18 mouse cellular contexts compared by ENCODE assay signal in the genomic region with DNA sequence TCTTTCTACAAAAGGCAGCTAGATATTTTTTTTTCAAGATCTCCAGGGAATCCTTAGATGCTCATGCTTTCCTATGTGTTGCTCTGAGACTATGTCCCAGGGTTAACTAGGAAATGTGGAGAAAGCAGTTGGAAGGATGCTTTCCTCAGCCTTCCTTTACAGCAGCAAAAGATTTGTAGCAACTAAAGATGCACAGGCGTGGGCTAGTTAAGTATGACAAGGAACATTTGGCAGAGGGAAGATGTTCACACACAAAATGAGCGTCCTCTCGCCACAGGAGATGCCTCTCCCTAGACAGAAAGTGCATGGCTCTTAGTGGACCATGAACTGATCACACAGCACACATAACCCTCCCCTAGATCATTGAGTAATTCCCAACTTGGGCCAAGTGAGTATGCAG. TPM values are rescaled to one million over a fixed set of nuclear protein-coding genes. Genes with fewer than 3 reads are reported as not detected.
A peak's percentile ranks its signal among the peaks of the same experiment; 100 is the strongest.
DNase-seq lines count a peak whose midpoint lies in the region; ATAC-seq lines count a peak whose summit lies in the region.
"Had no signal": no experiment of that assay in that cellular context is flagged by ENCODE, and none has a peak within 500 bp of the region (broad histone marks: within the 10 kb centered on the region; RNA-seq: fewer than 3 reads in every experiment).

No protein-coding gene starts in this region.

- H3K4me2 ChIP-seq in heart, embryonic 12.5 days: no peak overlapping the region
- no peak overlapping the region for H3K4me2 ChIP-seq in forebrain, embryonic 16.5 days (ENCODE audit: low read length)
- H3K4me2 ChIP-seq in midbrain, embryonic 16.5 days (ENCODE audit: low read length): no peak overlapping the region
- H3K4me2 ChIP-seq: liver, embryonic 12.5 days; lung, embryonic 15.5 days had no signal

- no peaks in the 10 kb centered on the region for H3K9me3 ChIP-seq in heart, embryonic 12.5 days (replicated peaks)
- 0 out of 2 replicates have a peak, but pooled peaks cover under 1% of the 10 kb centered on the region for H3K9me3 ChIP-seq in forebrain, embryonic 16.5 days (ENCODE audit: control insufficient read depth, low read length)
- no peaks in the 10 kb centered on the region for H3K9me3 ChIP-seq in midbrain, embryonic 16.5 days (replicated peaks; ENCODE audit: control insufficient read depth, low read length, poor library complexity, severe bottlenecking)
- H3K9me3 ChIP-seq: liver, embryonic 12.5 days; lung, embryonic 15.5 days had no signal

- H3K4me3 ChIP-seq in heart, embryonic 12.5 days: no peak overlapping the region
- no peak overlapping the region for H3K4me3 ChIP-seq in forebrain, embryonic 16.5 days (replicated peaks; ENCODE audit: low read length)
- no peak overlapping the region for H3K4me3 ChIP-seq in midbrain, embryonic 16.5 days (ENCODE audit: low read depth, low read length)
- H3K4me3 ChIP-seq: liver, embryonic 12.5 days; lung, embryonic 15.5 days; myocyte had no signal

- H3K27me3 ChIP-seq in heart, embryonic 12.5 days (replicated peaks): no peaks in the 10 kb centered on the region
- no peaks in the 10 kb centered on the region for H3K27me3 ChIP-seq in forebrain, embryonic 16.5 days (replicated peaks; ENCODE audit: control insufficient read depth, insufficient read depth, low read length)
- H3K27me3 ChIP-seq in midbrain, embryonic 16.5 days (ENCODE audit: control insufficient read depth, insufficient read depth, low read depth, low read length): no peaks in the 10 kb centered on the region
- H3K27me3 ChIP-seq: liver, embryonic 12.5 days; lung, embryonic 15.5 days had no signal

- no peak overlapping the region for H3K27ac ChIP-seq in heart, embryonic 12.5 days (ENCODE audit: poor library complexity, severe bottlenecking)
- peak overlapping the region; percentile 96 for H3K27ac ChIP-seq in forebrain, embryonic 16.5 days (ENCODE audit: low read length)
- H3K27ac ChIP-seq in midbrain, embryonic 16.5 days (ENCODE audit: low read length): peak overlapping the region; percentile 67
- H3K27ac ChIP-seq: kidney, postnatal 0 days; liver, embryonic 12.5 days had no signal

- peak; percentile 41 for DNase-seq in heart, adult 11 months
- peak; percentile 18 to 19 for DNase-seq in left cerebral cortex, adult 18-20 months (ENCODE audit: low spot score in 2 of 2)
- no peak for DNase-seq in left cerebral cortex, postnatal 4 days
- no peak for DNase-seq in cerebellum, adult 9-11 months
- DNase-seq: gastrocnemius, postnatal 36 days; thymus, postnatal 4 days had no signal

- no peaks in the 10 kb centered on the region for H3K36me3 ChIP-seq in heart, embryonic 12.5 days
- H3K36me3 ChIP-seq in forebrain, embryonic 16.5 days (ENCODE audit: control insufficient read depth, insufficient read depth): no peaks in the 10 kb centered on the region
- no peaks in the 10 kb centered on the region for H3K36me3 ChIP-seq in midbrain, embryonic 16.5 days (ENCODE audit: control insufficient read depth, insufficient read depth, low read length)
- H3K36me3 ChIP-seq: liver, embryonic 12.5 days; lung, embryonic 15.5 days had no signal

- no peak overlapping the region for H3K9ac ChIP-seq in heart, embryonic 12.5 days
- H3K9ac ChIP-seq in forebrain, embryonic 16.5 days (replicated peaks; ENCODE audit: low read depth, low read length): no peak overlapping the region
- H3K9ac ChIP-seq in midbrain, embryonic 16.5 days (ENCODE audit: low read depth, low read length): no peak overlapping the region
- H3K9ac ChIP-seq: liver, embryonic 12.5 days; lung, embryonic 15.5 days had no signal

- ATAC-seq in heart, embryonic 12.5 days (ENCODE audit: insufficient number of reproducible peaks, low FRiP score): no peak
- ATAC-seq in forebrain, embryonic 16.5 days: no peak
- no peak for ATAC-seq in midbrain, embryonic 16.5 days
- ATAC-seq: intestine, embryonic 16.5 days; liver, embryonic 12.5 days had no signal

- peaks cover 23% of the 10 kb centered on the region for H3K4me1 ChIP-seq in heart, embryonic 12.5 days (replicated peaks)
- H3K4me1 ChIP-seq in forebrain, embryonic 16.5 days (replicated peaks; ENCODE audit: control insufficient read depth, insufficient read depth, low read length): peaks cover 29% of the 10 kb centered on the region
- H3K4me1 ChIP-seq in midbrain, embryonic 16.5 days (ENCODE audit: control insufficient read depth, insufficient read depth, low read length): peaks cover 6% of the 10 kb centered on the region; the same call in 1 of the 2 replicates
- H3K4me1 ChIP-seq: liver, embryonic 12.5 days had no signal

- 83% methylated on average over 3 of the region's 3 CpGs for WGBS in heart, embryonic 12.5 days
- WGBS in forebrain, embryonic 16.5 days: 78% methylated on average over 3 of the region's 3 CpGs
- 90% methylated on average over 3 of the region's 3 CpGs for WGBS in midbrain, embryonic 16.5 days

- intact Hi-C loops in left cerebral cortex, postnatal 4 days (cut with DNase I): no loop called here

RNA-seq across cellular contexts. Expression of a gene that starts 38.6 kb away (rescaled TPM):
- polyA plus RNA-seq in heart, embryonic 12.5 days (2016; fragmentation: Nextera tagmentation; extraction: Ambion mirVana): 0.06 TPM in 1 of 2 replicates, not detected in the other
- total RNA-seq in left cerebral cortex, adult 18-20 months (2021): under 1 TPM; 0.16 to 0.30 TPM
- 1 to 10 TPM in 1 of 2 experiments, under 1 TPM in 1; 0.74 to 1.3 TPM for total RNA-seq in left cerebral cortex, postnatal 4 days (2021)
- polyA plus RNA-seq in forebrain, embryonic 16.5 days (2015; fragmentation: Nextera tagmentation; extraction: Ambion mirVana): 2.7 and 2.9 TPM in 2 replicates
- polyA plus RNA-seq in midbrain, embryonic 16.5 days (2015; fragmentation: Nextera tagmentation; extraction: Ambion mirVana): 0.44 and 0.55 TPM in 2 replicates
- total RNA-seq: gastrocnemius, postnatal 36 days; heart, postnatal 14 days; megakaryocyte, adult 5-6 weeks had no signal
- polyA plus RNA-seq: C2C12; embryonic facial prominence, embryonic 11.5 days; kidney, postnatal 0 days; liver, embryonic 12.5 days; myocyte had no signal

Comparison
In these comparisons a context has a peak if more than half of its experiments do, and no peak if none do; other contexts are left out.
1. DNase-seq: peak in heart, adult 11 months (single experiment) and left cerebral cortex, adult 18-20 months (2 of 2); none in left cerebral cortex, postnatal 4 days (single experiment) and cerebellum, adult 9-11 months (single experiment).